Mouse (Mus musculus) kidney, embryonic 15.5 days (tissue): ENCODE results near the gene Lama5. TPM values are rescaled to one million over a fixed set of nuclear protein-coding genes. Genes with fewer than 3 reads are reported as not detected.

Source experiments
- ATAC-seq: fragments of 200-750 bp; cut with Nextera tagmentation; replicated peaks from 2 replicates; pipeline ENCODE4 v1.8.0; 2017; ENCODE audit warnings: moderate TSS enrichment; ENCODE audit not compliant: low FRiP score
- H3K27ac ChIP-seq: fragments of 300-500 bp; sonication (generic); 2 replicates; pipeline ENCODE4 v1.5.1; 2015; ENCODE audit warnings: mild to moderate bottlenecking, inconsistent platforms
- H3K27me3 ChIP-seq: fragments of 300-500 bp; sonication (generic); 2 replicates; pipeline ENCODE4 v1.6.1; 2015; ENCODE audit warnings: inconsistent platforms
- H3K36me3 ChIP-seq: fragments of 300-500 bp; sonication (generic); 2 replicates; pipeline ENCODE4 v1.6.1; 2015; ENCODE audit warnings: inconsistent platforms
- H3K4me1 ChIP-seq: fragments of 300-500 bp; sonication (generic); 2 replicates; pipeline ENCODE4 v1.6.1; 2015; ENCODE audit warnings: inconsistent platforms
- H3K4me2 ChIP-seq: fragments of 300-500 bp; sonication (generic); 2 replicates; pipeline ENCODE4 v1.6.1; 2015; ENCODE audit warnings: moderate library complexity, mild to moderate bottlenecking, inconsistent platforms
- H3K4me3 ChIP-seq: fragments of 300-500 bp; sonication (generic); replicated peaks from 2 replicates; pipeline ENCODE4 v1.5.1; 2015; ENCODE audit warnings: mild to moderate bottlenecking, inconsistent platforms
- H3K9ac ChIP-seq: fragments of 300-500 bp; sonication (generic); 2 replicates; pipeline ENCODE4 v1.6.1; 2015; ENCODE audit warnings: mild to moderate bottlenecking, inconsistent platforms
- H3K9me3 ChIP-seq: fragments of 300-500 bp; sonication (generic); replicated peaks from 2 replicates; pipeline ENCODE4 v1.6.1; 2016; ENCODE audit warnings: inconsistent platforms
- WGBS: fragments of 180-500 bp; shearing (Covaris S2); methylation state at CpG from one replicate; pipeline ENCODE4 v1.1.7; 2015; ENCODE audit warnings: mixed read lengths; 5-methylcytosine and 5-hydroxymethylcytosine counted together
- polyA plus RNA-seq: library from polyadenylated mRNA; unstranded; fragments of >200 nt; fragmentation: Nextera tagmentation; extraction: Ambion mirVana; gene quantifications from 2 replicates; pipeline ENCODE4 v1.2.1, GENCODE M21; 2015

Gene Lama5
- polyA plus RNA-seq, 1 experiment from 2014 or later, result 46.7 TPM

- Histone ChIP-seq H3K27ac (no peak overlapping the region), H3K4me3 (no peak overlapping the region), H3K4me1 (peaks cover 73% of the 10 kb centered on the region), H3K36me3 (no peaks in the 10 kb centered on the region), H3K27me3 (peaks cover 22% of the 10 kb centered on the region), H3K4me2 (no peak overlapping the region), H3K9ac (no peak overlapping the region), H3K9me3 (no peaks in the 10 kb centered on the region)
- 67% methylated on average over 3 of the region's 3 CpGs for WGBS
- ATAC-seq, result no peak
Measured at GRCm38 (mm10) chr2:180229129-180229528, 3.5 kb upstream of the Lama5 start.

- no peaks in the 10 kb centered on the region for H3K9me3 ChIP-seq
- WGBS, result 54% methylated on average over 7 of the region's 7 CpGs
- H3K4me1 ChIP-seq, result peaks cover 75% of the 10 kb centered on the region
- H3K9ac ChIP-seq, result no peak overlapping the region
- H3K27ac ChIP-seq, result peak overlapping the region; percentile 55
- ATAC-seq, result no peak
- no peaks in the 10 kb centered on the region for H3K36me3 ChIP-seq
- peaks cover 26% of the 10 kb centered on the region for H3K27me3 ChIP-seq
- H3K4me3 ChIP-seq, result no peak overlapping the region
- no peak overlapping the region for H3K4me2 ChIP-seq
Measured at GRCm38 (mm10) chr2:180228592-180228991, 2.9 kb upstream of the Lama5 start.

- ATAC-seq, result no peak
- 46% methylated on average over 6 of the region's 6 CpGs for WGBS
- H3K27me3 ChIP-seq, result peaks cover 31% of the 10 kb centered on the region
- H3K9me3 ChIP-seq, result no peaks in the 10 kb centered on the region
- no peaks in the 10 kb centered on the region for H3K36me3 ChIP-seq
- peak overlapping the region; percentile 21; the same call in 1 of the 2 replicates for H3K4me3 ChIP-seq
- peaks cover 75% of the 10 kb centered on the region for H3K4me1 ChIP-seq
- no peak overlapping the region; the same call in 1 of the 2 replicates for H3K9ac ChIP-seq
- peak overlapping the region; percentile 50 for H3K4me2 ChIP-seq
- H3K27ac ChIP-seq, result peak overlapping the region; percentile 55
Measured at GRCm38 (mm10) chr2:180228060-180228458, 2.4 kb upstream of the Lama5 start.

GRCm38 (mm10) chr2:180227262-180228059, 1.8 kb upstream of the Lama5 start:
- Histone ChIP-seq H3K27me3 (peaks cover 33% of the 10 kb centered on the region), H3K9me3 (no peaks in the 10 kb centered on the region), H3K4me3 (peak overlapping the region; percentile 21), H3K4me1 (peaks cover 75% of the 10 kb centered on the region), H3K4me2 (peak overlapping the region; percentile 50), H3K27ac (peak overlapping the region; percentile 55), H3K9ac (no peak overlapping the region; the same call in 1 of the 2 replicates), H3K36me3 (no peaks in the 10 kb centered on the region)
- under 1% methylated on average over 21 of the region's 21 CpGs for WGBS
- ATAC-seq, result peak; percentile 23; the same call in 1 of the 2 replicates

GRCm38 (mm10) chr2:180225044-180225761, 456 bp downstream of the Lama5 start:
- Histone ChIP-seq H3K4me1 (peaks cover 84% of the 10 kb centered on the region), H3K4me3 (peak overlapping the region; percentile 77), H3K27me3 (peaks cover 33% of the 10 kb centered on the region), H3K36me3 (no peaks in the 10 kb centered on the region), H3K4me2 (peak overlapping the region; percentile 97), H3K9me3 (no peaks in the 10 kb centered on the region), H3K9ac (peak overlapping the region; percentile 77), H3K27ac (peak overlapping the region; percentile 88)
- peak; percentile 27 for ATAC-seq
- under 1% methylated on average over 54 of the region's 55 CpGs for WGBS

GRCm38 (mm10) chr2:180224647-180225043, 1.0 kb downstream of the Lama5 start:
- peak overlapping the region; percentile 77 for H3K9ac ChIP-seq
- peak overlapping the region; percentile 77 for H3K4me3 ChIP-seq
- peak overlapping the region; percentile 97 for H3K4me2 ChIP-seq
- peaks cover 33% of the 10 kb centered on the region for H3K27me3 ChIP-seq
- WGBS, result 3% methylated on average over 13 of the region's 13 CpGs
- H3K27ac ChIP-seq, result peak overlapping the region; percentile 88
- no peak for ATAC-seq
- no peaks in the 10 kb centered on the region for H3K36me3 ChIP-seq
- peaks cover 90% of the 10 kb centered on the region for H3K4me1 ChIP-seq
- no peaks in the 10 kb centered on the region for H3K9me3 ChIP-seq

GRCm38 (mm10) chr2:180222250-180222649, 3.4 kb downstream of the Lama5 start:
- 0 out of 2 replicates have a peak overlapping the region, but pooled peaks have one; percentile 45 for H3K27ac ChIP-seq
- H3K4me3 ChIP-seq, result no peak overlapping the region
- 16% methylated on average over 6 of the region's 6 CpGs for WGBS
- H3K4me1 ChIP-seq, result peaks cover 92% of the 10 kb centered on the region
- no peaks in the 10 kb centered on the region for H3K9me3 ChIP-seq
- peak; percentile 33 for ATAC-seq
- H3K27me3 ChIP-seq, result peaks cover 33% of the 10 kb centered on the region
- no peak overlapping the region for H3K9ac ChIP-seq
- no peaks in the 10 kb centered on the region for H3K36me3 ChIP-seq
- peak overlapping the region; percentile 97 for H3K4me2 ChIP-seq

- no peak for ATAC-seq
- peaks cover 30% of the 10 kb centered on the region for H3K27me3 ChIP-seq
- H3K4me1 ChIP-seq, result peaks cover 91% of the 10 kb centered on the region
- whole genome bisulfite sequencing, result 91% methylated on average over 9 of the region's 9 CpGs
- H3K36me3 ChIP-seq, result no peaks in the 10 kb centered on the region
- no peak overlapping the region for H3K27ac ChIP-seq
- no peaks in the 10 kb centered on the region for H3K9me3 ChIP-seq
- no peak overlapping the region for H3K9ac ChIP-seq
- H3K4me2 ChIP-seq, result no peak overlapping the region
- H3K4me3 ChIP-seq, result no peak overlapping the region
Measured at GRCm38 (mm10) chr2:180221051-180221450, 4.6 kb downstream of the Lama5 start.

- Histone ChIP-seq H3K9me3 (no peaks in the 10 kb centered on the region), H3K4me2 (no peak overlapping the region), H3K4me1 (peaks cover 91% of the 10 kb centered on the region), H3K27ac (peak overlapping the region; percentile 78), H3K9ac (peak overlapping the region; percentile 26; the same call in 1 of the 2 replicates), H3K36me3 (no peaks in the 10 kb centered on the region), H3K4me3 (no peak overlapping the region), H3K27me3 (peaks cover 21% of the 10 kb centered on the region)
- WGBS, result 65% methylated on average over 9 of the region's 9 CpGs
- ATAC-seq, result no peak
Measured at GRCm38 (mm10) chr2:180220165-180220564, 5.5 kb downstream of the Lama5 start.

- Histone ChIP-seq H3K27me3 (peaks cover 13% of the 10 kb centered on the region; the same call in 1 of the 2 replicates), H3K36me3 (no peaks in the 10 kb centered on the region), H3K27ac (peak overlapping the region; percentile 78), H3K4me2 (no peak overlapping the region), H3K9me3 (no peaks in the 10 kb centered on the region), H3K9ac (peak overlapping the region; percentile 26; the same call in 1 of the 2 replicates), H3K4me1 (peaks cover 91% of the 10 kb centered on the region), H3K4me3 (no peak overlapping the region)
- ATAC-seq, result no peak
- 70% methylated on average over 15 of the region's 15 CpGs for WGBS
Measured at GRCm38 (mm10) chr2:180219145-180219943, 6.3 kb downstream of the Lama5 start.

- Histone ChIP-seq H3K27ac (peak overlapping the region; percentile 78), H3K4me1 (peaks cover 87% of the 10 kb centered on the region), H3K9ac (no peak overlapping the region), H3K4me2 (no peak overlapping the region), H3K27me3 (peaks cover 8% of the 10 kb centered on the region; the same call in 1 of the 2 replicates), H3K36me3 (no peaks in the 10 kb centered on the region), H3K9me3 (no peaks in the 10 kb centered on the region), H3K4me3 (no peak overlapping the region)
- no peak for ATAC-seq
- 30% methylated on average over 5 of the region's 5 CpGs for WGBS
Measured at GRCm38 (mm10) chr2:180218677-180219076, 7.0 kb downstream of the Lama5 start.
